Mouse (Mus musculus): ENCODE measurements at regions not wholly inside any gene's neighbourhood (a gene's known extent, or its start where the extent isn't known, plus 50 kb on each side); places are given as distances from the start of the nearest gene placed in this dataset.

DNA sequence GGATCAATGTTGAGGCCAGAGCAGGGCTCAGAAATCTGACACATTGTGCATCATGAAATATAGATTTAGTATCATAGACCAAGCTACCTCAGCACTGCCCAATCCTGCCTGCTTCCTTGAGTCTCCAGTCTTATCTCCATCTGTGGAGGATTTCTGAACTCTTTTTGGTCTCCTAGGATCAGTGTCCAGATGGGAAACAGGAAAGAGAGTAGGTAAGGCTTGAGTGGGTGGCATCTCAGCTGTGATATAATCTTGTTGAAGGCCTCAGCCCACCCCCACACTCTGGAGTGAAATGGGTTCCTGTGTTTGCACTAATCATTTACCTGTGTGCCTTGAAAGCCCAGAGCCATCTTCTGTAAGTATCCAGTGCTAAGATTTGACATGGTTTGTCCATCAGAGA, 74.3 kb upstream of the Aff3 start:
- DNase-seq, result no peak

GRCm38 (mm10) chr1:38735768-38736167, 71.0 kb upstream of the Aff3 start:
- peak in 1 of 2 experiments; percentile 3 for DNase-seq

DNA sequence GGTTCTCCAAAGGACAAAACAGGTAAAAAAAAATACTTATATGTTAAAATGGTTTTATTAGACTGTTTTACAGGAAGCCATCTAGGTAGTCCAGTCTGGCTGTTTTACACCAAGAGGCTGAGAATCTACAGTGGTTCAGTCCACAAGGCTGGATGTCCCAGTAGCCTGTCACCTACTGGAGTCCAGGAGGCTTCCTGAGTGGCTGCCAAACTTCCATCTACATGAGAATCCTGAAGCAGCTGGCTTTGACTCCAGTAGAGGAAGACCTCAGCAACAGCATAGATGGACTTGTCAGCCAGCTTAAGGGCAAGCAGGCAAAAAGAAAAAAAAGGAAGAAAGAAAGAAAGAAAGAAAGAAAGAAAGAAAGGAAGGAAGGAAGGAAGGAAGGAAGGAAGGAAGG, 68.4 kb upstream of the Aff3 start:
- DNase-seq, result no peak

- no peak for DNase-seq
These were observed 65.4 kb upstream of the Aff3 start for GRCm38 (mm10) chr1:38729977-38730782.

DNA sequence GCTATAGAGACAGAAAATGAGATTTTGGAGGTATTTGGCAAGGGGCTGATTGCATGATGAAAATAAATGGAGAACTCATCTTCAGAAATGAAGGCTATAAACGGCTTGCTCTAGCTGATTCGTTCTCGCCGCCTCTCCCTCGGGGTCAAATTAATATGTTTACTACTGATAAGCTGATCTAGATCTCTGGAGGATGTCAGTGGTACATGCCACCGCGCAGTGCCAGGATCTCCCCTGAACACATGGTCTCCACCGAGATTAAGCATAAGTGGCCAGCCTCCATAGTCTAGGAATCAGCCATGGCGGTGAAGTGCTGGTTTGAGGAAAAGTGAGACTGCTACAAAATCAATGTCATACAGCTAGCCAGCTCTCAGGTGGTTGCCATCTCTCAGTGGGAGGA, 61.0 kb upstream of the Aff3 start:
- no peak for DNase-seq

DNA sequence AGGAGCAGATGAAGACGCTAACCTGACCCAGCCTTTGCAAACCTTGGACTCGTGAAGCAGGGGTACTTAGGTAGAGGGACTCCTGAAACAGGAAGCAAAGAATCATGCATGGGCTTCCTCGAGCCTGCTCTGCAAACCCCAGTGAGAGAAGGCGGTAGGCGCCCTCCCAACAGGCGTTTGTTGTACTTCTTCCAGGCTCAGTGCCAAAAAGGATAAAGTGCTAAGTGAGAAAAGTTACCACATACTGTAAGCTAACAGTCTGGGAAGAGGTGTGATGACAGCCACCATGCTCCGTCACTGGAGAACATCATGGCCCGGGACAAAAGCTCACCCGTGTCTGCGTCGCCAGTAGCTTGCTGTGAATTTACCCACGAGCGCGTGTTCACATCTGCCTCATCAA, 59.9 kb upstream of the Aff3 start:
- DNase-seq, result no peak

- no peak for DNase-seq
These were observed 57.4 kb upstream of the Aff3 start for GRCm38 (mm10) chr1:38722155-38722554.

DNA sequence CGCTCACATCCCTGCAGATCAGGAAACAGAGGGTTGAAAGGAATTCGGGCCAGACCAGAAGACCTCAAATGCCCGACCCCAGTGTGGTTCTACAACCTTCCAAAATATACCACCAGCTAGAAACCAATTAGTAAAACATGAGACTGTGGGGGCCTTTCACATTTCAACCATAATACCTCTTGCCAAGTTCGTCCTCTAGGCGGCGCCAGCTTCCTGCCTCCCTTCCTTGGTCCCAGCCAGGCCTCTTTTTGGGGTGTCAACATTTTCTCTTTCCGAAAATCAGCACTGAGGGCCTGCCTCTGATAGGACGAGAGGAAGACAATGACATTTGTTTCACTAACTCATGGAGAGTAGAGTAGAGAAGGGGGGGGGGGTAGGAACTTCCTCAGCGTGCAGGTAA, 55.5 kb upstream of the Aff3 start:
- no peak for DNase-seq

GRCm38 (mm10) chr1:38715621-38716020, 50.9 kb upstream of the Aff3 start:
- no peak for DNase-seq

Measured in heart, adult 18-20 months (tissue).